Mouse (Mus musculus) olfactory bulb, adult 2 months (tissue): Measurements from ENCODE around the gene Hddc3. TPM values are rescaled to one million over a fixed set of nuclear protein-coding genes. Genes with fewer than 3 reads are reported as not detected.
"Not testable (repeated sequence)": the region's sequence is repeated elsewhere in the genome, so short reads cannot be mapped to it uniquely, and the experiment has no call there.

ENCODE experiments used
- H3K27ac ChIP-seq: fragments of 200-500 bp; 2 replicates; pipeline ENCODE4 v1.5.1; 2012; ENCODE audit warnings: low read depth, low read length; ENCODE audit not compliant: insufficient read depth
- H3K4me1 ChIP-seq: fragments of 200-500 bp; 2 replicates; pipeline ENCODE4 v1.6.1; 2012; ENCODE audit warnings: low read length; ENCODE audit not compliant: control insufficient read depth, insufficient read depth
- H3K4me3 ChIP-seq: fragments of 200-500 bp; 2 replicates; pipeline ENCODE4 v1.5.1; 2012; ENCODE audit warnings: mild to moderate bottlenecking, low read depth, low read length, moderate library complexity; ENCODE audit not compliant: insufficient read depth
- CTCF ChIP-seq: fragments of 200-500 bp; IDR thresholded peaks from 2 replicates; pipeline ENCODE4 v1.5.1; 2012; ENCODE audit warnings: low read depth, mild to moderate bottlenecking, low read length, moderate library complexity; ENCODE audit not compliant: insufficient read depth
- POLR2A ChIP-seq: fragments of 200-500 bp; IDR thresholded peaks from 2 replicates; pipeline ENCODE4 v1.6.1; 2012; ENCODE audit warnings: mild to moderate bottlenecking, low read depth, low read length, moderate library complexity; ENCODE audit not compliant: insufficient read depth
- whole genome bisulfite sequencing: fragments of 180-500 bp; shearing (Covaris S2); methylation state at CpG from one replicate; pipeline ENCODE4 v1.1.7; 2018; 5-methylcytosine and 5-hydroxymethylcytosine counted together
- polyA plus RNA-seq: library from polyadenylated mRNA; stranded (reverse); fragments of >200 nt; gene quantifications from 2 replicates; pipeline ENCODE4 v1.2.4, GENCODE M21; 2012; ENCODE audit warnings: low replicate concordance; ENCODE audit not compliant: missing spikeins, insufficient read depth, insufficient read length

Hddc3 gene
- polyA plus RNA-seq, 1 experiment = not detected

GRCm38 (mm10) chr7:80307766-80308165 lies 35.1 kb upstream of the Hddc3 start:
- no peak for TF ChIP-seq CTCF
- no peak for TF ChIP-seq POLR2A
- H3K4me1 ChIP-seq = no peaks in the 10 kb centered on the region
- H3K4me3 ChIP-seq = no peak overlapping the region
- WGBS = 77% methylated on average over 3 of the region's 3 CpGs
- H3K27ac ChIP-seq = no peak overlapping the region

- 38% methylated on average over 7 of the region's 7 CpGs for WGBS
- H3K4me1 ChIP-seq = no peaks in the 10 kb centered on the region
- H3K27ac ChIP-seq = no peak overlapping the region
- TF ChIP-seq POLR2A (no peak), CTCF (no peak)
- no peak overlapping the region for H3K4me3 ChIP-seq
Observed at GRCm38 (mm10) chr7:80310771-80311170, 32.1 kb upstream of the Hddc3 start.

- peaks cover 7% of the 10 kb centered on the region for H3K4me1 ChIP-seq
- WGBS = 79% methylated on average over 2 of the region's 2 CpGs
- TF ChIP-seq CTCF (no peak), POLR2A (no peak)
Observed at GRCm38 (mm10) chr7:80315733-80316132, 27.2 kb upstream of the Hddc3 start.

GRCm38 (mm10) chr7:80317439-80318115 lies 25.3 kb upstream of the Hddc3 start:
- no peak overlapping the region for H3K4me3 ChIP-seq
- TF ChIP-seq CTCF (no peak), POLR2A (no peak)
- WGBS = 86% methylated on average over 1 of the region's 1 CpGs
- no peak overlapping the region for H3K27ac ChIP-seq
- H3K4me1 ChIP-seq = peaks cover 7% of the 10 kb centered on the region

More at GRCm38 (mm10) chr7:80315733-80316132, 27.2 kb upstream of the Hddc3 start:
- Histone ChIP-seq H3K4me3 (no peak overlapping the region), H3K27ac (no peak overlapping the region)

GRCm38 (mm10) chr7:80318670-80319069 lies 24.2 kb upstream of the Hddc3 start:
- WGBS = 71% methylated on average over 4 of the region's 4 CpGs
- no peak overlapping the region for H3K27ac ChIP-seq
- H3K4me3 ChIP-seq = no peak overlapping the region
- TF ChIP-seq POLR2A (no peak), CTCF (no peak)
- peaks cover 7% of the 10 kb centered on the region for H3K4me1 ChIP-seq

GRCm38 (mm10) chr7:80319846-80320496 lies 22.9 kb upstream of the Hddc3 start:
- TF ChIP-seq CTCF (no peak), POLR2A (no peak)
- Histone ChIP-seq H3K27ac (no peak overlapping the region), H3K4me3 (no peak overlapping the region), H3K4me1 (peaks cover 7% of the 10 kb centered on the region)
- 84% methylated on average over 19 of the region's 19 CpGs for WGBS

GRCm38 (mm10) chr7:80323336-80323735 lies 19.6 kb upstream of the Hddc3 start:
- peaks cover 17% of the 10 kb centered on the region for H3K4me1 ChIP-seq
- no peak overlapping the region for H3K27ac ChIP-seq
- TF ChIP-seq CTCF (no peak), POLR2A (no peak)
- peak overlapping the region; percentile 73 for H3K4me3 ChIP-seq
- WGBS = 20% methylated on average over 8 of the region's 8 CpGs

- TF ChIP-seq POLR2A = peak; percentile 84
- no peak for TF ChIP-seq CTCF
- Histone ChIP-seq H3K4me3 (peak within 1 kb of the TSS; percentile 73), H3K27ac (peak within 1 kb of the TSS; percentile 96), H3K4me1 (peaks cover 14% of the 10 kb centered on the region)
- under 1% methylated on average over 37 of the region's 38 CpGs for WGBS
Observed at GRCm38 (mm10) chr7:80324043-80324815, 18.7 kb upstream of the Hddc3 start, which contains the start of gene Rccd1. Gene Rccd1 (minus strand): TSS chr7:80324454.

- H3K27ac ChIP-seq, H3K4me3 ChIP-seq: not testable (repeated sequence)
- 30% methylated on average over 4 of the region's 5 CpGs for WGBS
Observed at GRCm38 (mm10) chr7:80324816-80325119, 18.1 kb upstream of the Hddc3 start.

More at GRCm38 (mm10) chr7:80324816-80325119, 18.1 kb upstream of the Hddc3 start:
- H3K4me1 ChIP-seq = peaks cover 10% of the 10 kb centered on the region
